Mouse (Mus musculus) T-helper 1 cell (primary cell): ENCODE measurements at regions not wholly inside any gene's neighbourhood (a gene's known extent, or its start where the extent isn't known, plus 50 kb on each side); places are given as distances from the start of the nearest gene placed in this dataset.

Experiments
- in situ Hi-C: fragments of 300-600 bp; cut with MboI, MseI; formaldehyde crosslinking; loops from one replicate; pipeline ENCODE4 v1.15.1; 2025; ENCODE audit warnings: high pct_unique_total_duplicates

GRCm38 (mm10) chr16:29706996-29707395 is 127.9 kb downstream of the Opa1 start:
- in situ Hi-C loops, result no loop called here

- in situ Hi-C loops, result no loop called here
These were observed 128.5 kb downstream of the Opa1 start for GRCm38 (mm10) chr16:29707656-29708055.

- in situ Hi-C loops, result no loop called here
These were observed 129.9 kb downstream of the Opa1 start for GRCm38 (mm10) chr16:29709072-29709471.

GRCm38 (mm10) chr16:29711386-29711785 is 132.3 kb downstream of the Opa1 start:
- in situ Hi-C loops, result no loop called here

GRCm38 (mm10) chr16:29711912-29712681 is 133.0 kb downstream of the Opa1 start:
- in situ Hi-C loops, result no loop called here

- in situ Hi-C loops, result no loop called here
These were observed 135.5 kb downstream of the Opa1 start for GRCm38 (mm10) chr16:29714612-29715127.

- in situ Hi-C loops, result no loop called here
These were observed 139.8 kb downstream of the Opa1 start for GRCm38 (mm10) chr16:29718965-29719364.

- in situ Hi-C loops, result no loop called here
These were observed 140.7 kb downstream of the Opa1 start for GRCm38 (mm10) chr16:29719571-29720451.

- in situ Hi-C loops, result loop anchor here (25.0 kb wide), 1 partner anchor 487 kb away; no protein-coding TSS in a partner anchor
These were observed 146.0 kb downstream of the Opa1 start for GRCm38 (mm10) chr16:29725153-29725552.

- in situ Hi-C loops, result loop anchor here (25.0 kb wide), 1 partner anchor 487 kb away; no protein-coding TSS in a partner anchor
These were observed 146.4 kb downstream of the Opa1 start for GRCm38 (mm10) chr16:29725563-29725962.

- in situ Hi-C loops, result loop anchor here (25.0 kb wide), 1 partner anchor 485 kb away; no protein-coding TSS in a partner anchor
These were observed 148.3 kb downstream of the Opa1 start for GRCm38 (mm10) chr16:29727397-29727796.

- in situ Hi-C loops, result loop anchor here (25.0 kb wide), 1 partner anchor 483 kb away; no protein-coding TSS in a partner anchor
These were observed 149.8 kb downstream of the Opa1 start for GRCm38 (mm10) chr16:29728769-29729481.

GRCm38 (mm10) chr16:29730010-29730409 is 150.9 kb downstream of the Opa1 start:
- in situ Hi-C loops, result loop anchor here (5.0 to 25.0 kb wide), 2 partner anchors 82 to 482 kb away; no protein-coding TSS in a partner anchor

- in situ Hi-C loops, result loop anchor here (5.0 to 25.0 kb wide), 2 partner anchors 79 to 479 kb away; no protein-coding TSS in a partner anchor
These were observed 153.8 kb downstream of the Opa1 start for GRCm38 (mm10) chr16:29732889-29733288.

- in situ Hi-C loops, result loop anchor here (5.0 to 25.0 kb wide), 2 partner anchors 78 to 478 kb away; no protein-coding TSS in a partner anchor
These were observed 154.7 kb downstream of the Opa1 start for GRCm38 (mm10) chr16:29733847-29734246.

GRCm38 (mm10) chr16:29734324-29734723 is 155.2 kb downstream of the Opa1 start:
- in situ Hi-C loops, result loop anchor here (5.0 to 25.0 kb wide), 2 partner anchors 78 to 478 kb away; no protein-coding TSS in a partner anchor

GRCm38 (mm10) chr16:29734738-29735250 is 155.7 kb downstream of the Opa1 start:
- in situ Hi-C loops, result loop anchor here (5.0 to 25.0 kb wide), 2 partner anchors 78 to 478 kb away; no protein-coding TSS in a partner anchor

GRCm38 (mm10) chr16:29735371-29736008 is 156.4 kb downstream of the Opa1 start:
- in situ Hi-C loops, result loop anchor here (25.0 kb wide), 1 partner anchor 477 kb away; no protein-coding TSS in a partner anchor

GRCm38 (mm10) chr16:29736211-29736610 is 157.1 kb downstream of the Opa1 start:
- in situ Hi-C loops, result loop anchor here (25.0 kb wide), 1 partner anchor 476 kb away; no protein-coding TSS in a partner anchor

- in situ Hi-C loops, result loop anchor here (25.0 kb wide), 1 partner anchor 474 kb away; no protein-coding TSS in a partner anchor
These were observed 158.9 kb downstream of the Opa1 start for GRCm38 (mm10) chr16:29738075-29738474.
